Mouse (Mus musculus) gastrocnemius, postnatal 25 days (tissue): ENCODE data around the gene Tmem266. TPM values are rescaled to one million over a fixed set of nuclear protein-coding genes. Genes with fewer than 3 reads are reported as not detected.

Experiments used
- DNase-seq: peaks from one replicate; pipeline ENCODE4 v3.0.0; 2022
- total RNA-seq, 2 experiments: library from RNA; stranded (reverse); gene quantifications; 1 replicate in 1 of 2; 2 replicates in 1 of 2; pipeline ENCODE4 v1.2.3; 2021

The Tmem266 gene
- total RNA-seq, 2 experiments from 2014 or later, result 0.59 to 0.70 TPM

GRCm38 (mm10) chr9:55453366-55453765 is 126.7 kb downstream of the Tmem266 start:
- DNase-seq, result no peak

DNA sequence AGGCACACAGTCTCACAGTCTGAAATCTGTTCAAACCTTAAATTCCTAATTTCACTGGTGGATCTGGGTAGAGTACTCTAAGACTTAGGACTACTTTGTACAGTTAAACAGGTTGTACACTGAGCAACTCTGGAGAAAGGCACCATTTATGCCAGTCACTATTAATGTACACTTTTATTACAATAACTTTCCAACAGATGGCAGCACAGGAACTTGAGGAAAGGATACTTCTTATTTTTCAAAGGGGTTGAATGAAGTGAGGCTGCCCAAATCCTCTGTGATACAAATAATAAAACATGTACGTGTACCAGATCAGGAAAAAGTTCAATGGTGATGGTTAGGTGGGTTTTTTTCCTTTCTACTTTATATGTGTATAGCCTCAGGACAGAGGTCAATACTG is 141.7 kb downstream of the Tmem266 start:
- no peak for DNase-seq

DNA sequence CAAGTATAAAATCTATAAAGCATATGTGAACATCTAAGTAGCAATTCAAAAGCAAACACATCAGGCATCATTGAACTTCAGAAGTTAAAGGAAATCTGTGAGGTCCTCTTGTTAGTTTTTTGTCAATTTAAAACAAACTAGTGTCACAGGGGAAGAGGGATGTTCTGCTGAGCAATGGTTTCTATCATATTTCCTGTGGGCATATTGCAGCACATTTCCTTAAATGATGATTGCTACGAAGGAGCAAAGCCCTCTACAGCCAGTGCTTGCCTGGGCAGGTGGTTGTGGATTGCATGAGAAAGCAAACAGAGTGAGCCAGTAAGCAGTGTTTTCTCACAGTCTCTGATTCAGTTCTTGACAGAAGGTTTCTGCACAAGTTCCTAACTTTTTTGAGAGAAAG is 149.4 kb downstream of the Tmem266 start:
- no peak for DNase-seq

- DNase-seq, result no peak
These were observed 152.0 kb downstream of the Tmem266 start for GRCm38 (mm10) chr9:55478699-55479098.

DNA sequence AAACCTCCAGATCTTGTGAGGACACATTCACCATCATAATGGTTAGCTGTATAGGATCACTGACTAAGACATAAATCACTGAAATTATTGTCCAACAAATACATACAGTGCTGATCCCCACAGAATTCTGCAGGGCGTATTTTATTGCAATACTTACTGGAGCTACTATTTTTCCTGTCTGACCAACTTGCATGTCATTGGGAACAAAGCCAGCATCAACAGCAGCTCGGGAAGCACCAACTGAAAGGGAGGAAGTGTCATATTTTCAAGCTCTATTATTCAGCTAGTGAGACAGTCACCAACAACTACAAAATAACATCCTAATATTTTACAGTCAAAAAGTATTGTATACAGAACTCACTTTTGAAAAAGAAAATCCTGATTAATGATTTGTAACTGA is 155.4 kb downstream of the Tmem266 start:
- no peak for DNase-seq

Other genes with a start within 250 kb of the Tmem266 start
- 10 to 100 TPM; 27.2 to 31.4 TPM for gene Ube2q2, start 178.1 kb upstream of the Tmem266 start, total RNA-seq
- gene Fbxo22, start 118.0 kb upstream of the Tmem266 start, total RNA-seq, result 10 to 100 TPM; 18.2 to 18.6 TPM
- gene Nrg4, start 69 bp upstream of the Tmem266 start, total RNA-seq, result 1 to 10 TPM in 1 of 2 experiments, not detected in 1; 1.3 TPM
- 100 to 1,000 TPM; 245 to 247 TPM for gene Etfa, start 185.3 kb downstream of the Tmem266 start, total RNA-seq
- gene Isl2, start 211.8 kb downstream of the Tmem266 start, total RNA-seq, result not detected